Mouse (Mus musculus): ENCODE data around the gene Alg2. TPM values are rescaled to one million over a fixed set of nuclear protein-coding genes. Genes with fewer than 3 reads are reported as not detected.

Gene Alg2
- polyA plus RNA-seq, 1 experiment: 5.8 TPM

DNA sequence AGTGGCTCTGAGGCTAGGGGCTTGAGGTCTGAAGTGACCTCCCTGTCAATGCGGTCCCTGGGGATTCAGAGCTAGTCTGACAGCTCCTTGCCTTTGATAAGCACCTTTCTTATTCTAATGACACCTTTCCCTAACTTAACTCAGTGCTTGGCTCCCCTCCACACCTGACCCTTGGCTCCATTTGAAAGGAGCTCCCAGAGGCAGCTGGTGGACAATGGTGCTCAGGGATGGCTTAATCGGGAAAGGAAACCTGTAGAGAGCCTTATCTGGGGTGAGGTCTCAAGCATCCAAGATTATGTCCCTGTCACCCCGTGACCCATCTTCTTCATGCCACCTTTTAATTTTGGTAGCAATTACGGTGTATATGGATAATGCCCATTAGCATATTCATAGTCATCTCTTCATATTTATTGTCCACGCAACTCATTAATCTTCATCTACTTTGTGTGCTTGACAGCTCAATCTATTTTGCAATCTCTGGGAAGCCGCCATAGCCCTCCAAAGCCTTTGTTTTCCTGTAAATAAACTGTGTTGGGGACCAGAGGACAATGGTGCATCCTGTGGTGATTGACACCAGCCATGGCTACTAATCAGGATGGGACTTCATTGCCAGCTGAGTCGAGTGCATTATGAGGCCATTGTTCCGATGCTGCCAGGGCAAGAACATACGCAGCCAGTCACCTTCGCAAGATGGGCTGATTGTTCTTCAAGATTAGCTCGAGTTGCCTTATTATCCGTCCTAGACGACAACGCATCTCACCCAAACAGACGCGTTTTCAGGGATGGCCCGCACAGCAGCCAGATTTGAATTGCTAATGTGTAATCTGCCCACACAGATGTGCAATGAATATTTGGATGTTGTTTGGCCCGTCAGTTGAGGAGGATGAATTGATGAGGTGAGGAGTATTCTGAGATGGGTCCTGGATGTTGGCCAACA, 24.3 kb downstream of the Alg2 start:
- TF ChIP-seq POLR2A (IDR thresholded peaks at IDR 0.05; ENCODE audit: control insufficient read depth, low read depth, low read length) (no peak), CTCF (IDR thresholded peaks at IDR 0.05; ENCODE audit: control insufficient read depth, insufficient read depth, insufficient replicate concordance, low read depth, low read length) (no peak)
- no peak overlapping the region for H3K4me3 ChIP-seq (ENCODE audit: control insufficient read depth, low read depth, low read length)

DNA sequence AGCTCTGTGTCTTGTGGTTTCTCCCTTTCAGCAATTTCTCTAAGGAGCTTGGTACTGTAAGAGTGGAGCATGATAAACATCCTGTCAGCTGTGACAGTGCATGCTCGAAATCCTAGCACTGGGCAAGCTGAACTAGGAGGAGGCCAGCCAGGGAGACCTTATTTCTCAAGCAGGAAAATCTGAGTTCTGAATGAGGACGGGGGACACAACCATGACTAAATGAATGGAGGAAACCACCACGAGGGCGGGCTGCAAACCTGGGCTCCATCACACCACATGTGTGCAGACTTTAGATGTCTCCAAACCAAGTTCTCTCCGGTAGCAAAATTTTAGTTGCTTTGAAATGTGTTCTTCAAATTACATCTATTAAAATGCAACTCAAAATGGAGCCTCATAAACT, 25.0 kb downstream of the Alg2 start:
- Histone ChIP-seq H3K4me1 (ENCODE audit: control insufficient read depth, insufficient read depth, low read length) (no peaks in the 10 kb centered on the region), H3K27ac (ENCODE audit: control insufficient read depth, insufficient read depth, low read depth, low read length) (no peak overlapping the region), H3K4me3 (ENCODE audit: control insufficient read depth, low read depth, low read length) (no peak overlapping the region), H3K36me3 (ENCODE audit: control insufficient read depth, insufficient read depth, low read length) (no peaks in the 10 kb centered on the region), H3K27me3 (ENCODE audit: control insufficient read depth, insufficient read depth, low read length) (no peaks in the 10 kb centered on the region)
- TF ChIP-seq CTCF (IDR thresholded peaks at IDR 0.05; ENCODE audit: control insufficient read depth, insufficient read depth, insufficient replicate concordance, low read depth, low read length): no peak
- no peak for TF ChIP-seq POLR2A (IDR thresholded peaks at IDR 0.05; ENCODE audit: control insufficient read depth, low read depth, low read length)

More for the DNA sequence above, 24.3 kb downstream of the Alg2 start:
- no peaks in the 10 kb centered on the region for H3K4me1 ChIP-seq (ENCODE audit: control insufficient read depth, insufficient read depth, low read length)
- H3K27ac ChIP-seq (ENCODE audit: control insufficient read depth, insufficient read depth, low read depth, low read length): no peak overlapping the region
- H3K36me3 ChIP-seq (ENCODE audit: control insufficient read depth, insufficient read depth, low read length): no peaks in the 10 kb centered on the region
- H3K27me3 ChIP-seq (ENCODE audit: control insufficient read depth, insufficient read depth, low read length): no peaks in the 10 kb centered on the region

DNA sequence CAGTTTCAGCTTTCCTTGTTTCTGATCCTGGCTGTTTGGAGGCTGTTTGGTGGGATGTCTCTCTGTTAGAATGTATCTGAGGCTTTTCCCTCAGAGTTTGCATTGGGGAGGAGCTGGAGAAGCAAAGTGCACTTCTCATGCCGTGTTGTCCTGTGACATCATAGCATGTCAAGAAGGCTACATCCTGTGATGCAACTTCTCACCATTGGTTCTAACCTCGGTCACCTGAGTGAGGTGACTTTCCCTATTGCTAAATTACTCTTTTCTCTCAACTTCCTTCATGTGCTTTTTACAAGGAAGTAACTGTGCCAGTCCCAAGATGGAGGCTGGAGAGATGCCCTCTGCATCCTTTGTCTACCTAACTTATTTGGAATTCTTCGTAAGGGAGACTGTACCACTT, 25.6 kb downstream of the Alg2 start:
- no peaks in the 10 kb centered on the region for H3K4me1 ChIP-seq (ENCODE audit: control insufficient read depth, insufficient read depth, low read length)

DNA sequence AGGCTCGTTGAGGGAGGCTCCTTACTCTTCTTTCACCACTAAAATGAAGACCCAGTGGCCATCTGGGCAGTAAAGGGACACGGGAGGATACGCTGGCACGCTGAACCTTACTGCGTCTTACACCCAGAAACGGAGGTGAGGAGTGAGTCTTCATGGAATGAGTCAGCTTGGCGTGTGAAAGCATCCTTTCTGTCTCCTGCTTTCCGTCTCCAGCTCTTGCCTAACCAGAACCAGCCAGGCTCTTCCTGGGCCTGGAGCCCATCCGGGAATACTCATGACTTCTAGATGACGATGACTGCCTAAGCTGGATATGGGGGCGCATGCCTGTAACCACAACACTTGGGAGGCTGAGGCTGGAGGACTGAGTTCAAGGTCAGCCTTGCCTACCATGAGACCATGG, 33.2 kb downstream of the Alg2 start:
- TF ChIP-seq CTCF (IDR thresholded peaks at IDR 0.05; ENCODE audit: control insufficient read depth, insufficient read depth, insufficient replicate concordance, low read depth, low read length) (no peak), POLR2A (IDR thresholded peaks at IDR 0.05; ENCODE audit: control insufficient read depth, low read depth, low read length) (no peak)
- no peak overlapping the region for H3K4me3 ChIP-seq (ENCODE audit: control insufficient read depth, low read depth, low read length)
- peaks cover 8% of the 10 kb centered on the region; the same call in 1 of the 2 replicates for H3K4me1 ChIP-seq (ENCODE audit: control insufficient read depth, insufficient read depth, low read length)

More for the DNA sequence above, 25.6 kb downstream of the Alg2 start:
- Histone ChIP-seq H3K27ac (ENCODE audit: control insufficient read depth, insufficient read depth, low read depth, low read length) (no peak overlapping the region), H3K36me3 (ENCODE audit: control insufficient read depth, insufficient read depth, low read length) (no peaks in the 10 kb centered on the region), H3K4me3 (ENCODE audit: control insufficient read depth, low read depth, low read length) (no peak overlapping the region), H3K27me3 (ENCODE audit: control insufficient read depth, insufficient read depth, low read length) (no peaks in the 10 kb centered on the region)
- TF ChIP-seq CTCF (IDR thresholded peaks at IDR 0.05; ENCODE audit: control insufficient read depth, insufficient read depth, insufficient replicate concordance, low read depth, low read length): no peak
- TF ChIP-seq POLR2A (IDR thresholded peaks at IDR 0.05; ENCODE audit: control insufficient read depth, low read depth, low read length): no peak

DNA sequence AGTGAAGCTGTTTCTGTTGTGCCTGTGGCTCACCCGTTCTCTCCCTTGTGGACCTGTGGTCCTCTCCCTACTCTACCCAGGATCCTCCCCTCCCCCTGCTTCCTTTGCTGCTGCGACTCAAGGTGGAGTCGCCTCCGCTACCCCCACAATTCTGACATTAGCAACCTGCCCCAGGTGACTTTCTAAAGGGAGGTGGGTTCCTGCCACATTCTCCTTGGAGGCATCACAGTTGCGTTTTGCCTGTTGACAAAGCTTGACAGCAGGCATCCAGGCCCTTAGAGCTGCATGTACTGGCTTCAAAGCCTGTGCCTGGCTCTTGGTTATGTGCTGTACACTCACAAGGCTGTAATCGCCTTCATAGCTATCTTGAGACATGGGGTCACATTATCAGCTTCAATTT, 35.2 kb downstream of the Alg2 start:
- TF ChIP-seq POLR2A (IDR thresholded peaks at IDR 0.05; ENCODE audit: control insufficient read depth, low read depth, low read length) (no peak), CTCF (IDR thresholded peaks at IDR 0.05; ENCODE audit: control insufficient read depth, insufficient read depth, insufficient replicate concordance, low read depth, low read length) (no peak)
- no peak overlapping the region for H3K27ac ChIP-seq (ENCODE audit: control insufficient read depth, insufficient read depth, low read depth, low read length)
- no peaks in the 10 kb centered on the region for H3K27me3 ChIP-seq (ENCODE audit: control insufficient read depth, insufficient read depth, low read length)
- H3K4me1 ChIP-seq (ENCODE audit: control insufficient read depth, insufficient read depth, low read length): peaks cover 8% of the 10 kb centered on the region
- no peak overlapping the region for H3K4me3 ChIP-seq (ENCODE audit: control insufficient read depth, low read depth, low read length)
- no peaks in the 10 kb centered on the region for H3K36me3 ChIP-seq (ENCODE audit: control insufficient read depth, insufficient read depth, low read length)

More for the DNA sequence above, 33.2 kb downstream of the Alg2 start:
- Histone ChIP-seq H3K36me3 (ENCODE audit: control insufficient read depth, insufficient read depth, low read length) (no peaks in the 10 kb centered on the region), H3K27me3 (ENCODE audit: control insufficient read depth, insufficient read depth, low read length) (no peaks in the 10 kb centered on the region), H3K27ac (ENCODE audit: control insufficient read depth, insufficient read depth, low read depth, low read length) (no peak overlapping the region)

DNA sequence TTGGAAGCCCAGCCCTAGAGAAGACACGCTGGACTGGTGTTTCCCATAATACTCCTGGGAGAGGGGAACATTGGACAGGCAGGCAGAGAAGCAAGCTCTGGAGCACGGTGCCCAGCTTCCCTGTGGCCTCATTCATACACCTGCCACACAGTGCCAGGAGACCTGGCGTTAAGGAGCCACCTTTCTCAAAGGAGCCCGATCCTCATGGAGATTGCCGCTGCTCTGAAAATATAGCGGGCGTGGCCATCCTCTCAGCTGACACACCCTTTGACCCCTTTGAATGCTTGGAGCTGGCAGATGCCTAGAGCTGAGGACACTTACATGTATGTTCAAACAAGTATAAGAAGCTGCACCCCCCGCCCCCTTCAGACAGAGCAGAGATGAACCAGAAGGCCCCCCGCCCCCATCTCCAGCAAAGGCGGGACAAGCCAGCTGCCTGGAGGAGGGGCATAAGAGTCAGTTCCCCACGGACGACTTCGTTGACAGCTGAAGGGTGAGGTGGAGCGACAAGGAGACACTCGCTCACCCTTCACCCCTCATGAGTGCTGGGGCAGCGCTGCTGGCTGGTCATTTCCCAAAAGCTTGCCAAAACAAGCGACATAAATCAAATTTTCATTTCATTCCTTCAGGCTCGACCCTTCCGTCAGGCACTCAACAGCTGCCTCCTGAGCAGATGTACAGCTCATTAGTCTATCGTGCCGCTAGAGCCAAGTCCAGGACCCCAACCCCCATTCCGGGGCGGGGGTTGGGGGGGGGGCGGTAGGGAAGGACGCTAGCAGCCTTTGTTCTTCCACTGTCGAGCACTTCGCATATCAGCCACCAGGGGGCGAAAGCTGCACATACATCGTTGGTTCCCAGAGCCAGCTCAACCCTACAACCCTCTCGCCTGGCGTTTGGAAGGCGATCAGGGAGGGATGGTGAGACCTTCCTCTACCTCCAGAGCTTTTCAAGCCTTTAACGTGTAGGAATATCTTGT, 36.5 kb downstream of the Alg2 start:
- Histone ChIP-seq H3K27me3 (ENCODE audit: control insufficient read depth, insufficient read depth, low read length) (no peaks in the 10 kb centered on the region), H3K4me1 (ENCODE audit: control insufficient read depth, insufficient read depth, low read length) (peaks cover 8% of the 10 kb centered on the region), H3K4me3 (ENCODE audit: control insufficient read depth, low read depth, low read length) (peak overlapping the region; percentile 52), H3K36me3 (ENCODE audit: control insufficient read depth, insufficient read depth, low read length) (no peaks in the 10 kb centered on the region), H3K27ac (ENCODE audit: control insufficient read depth, insufficient read depth, low read depth, low read length) (no peak overlapping the region)
- TF ChIP-seq POLR2A (IDR thresholded peaks at IDR 0.05; ENCODE audit: control insufficient read depth, low read depth, low read length) (no peak), CTCF (IDR thresholded peaks at IDR 0.05; ENCODE audit: control insufficient read depth, insufficient read depth, insufficient replicate concordance, low read depth, low read length) (peak; percentile 96)
